Mouse (Mus musculus) brown adipose tissue, adult 24 weeks (tissue): ENCODE results near the gene Gtf2h2. TPM values are rescaled to one million over a fixed set of nuclear protein-coding genes. Genes with fewer than 3 reads are reported as not detected.
"Not testable (repeated sequence)": the region's sequence is repeated elsewhere in the genome, so short reads cannot be mapped to it uniquely, and the experiment has no call there.

Experiments
- H3K27ac ChIP-seq: fragments of 200-500 bp; replicated peaks from 2 replicates; pipeline ENCODE4 v1.5.1; 2012; ENCODE audit warnings: low read depth, mild to moderate bottlenecking, low read length
- H3K4me1 ChIP-seq: fragments of 200-500 bp; 2 replicates; pipeline ENCODE4 v1.6.1; 2012; ENCODE audit warnings: low read length, mixed read lengths; ENCODE audit not compliant: control insufficient read depth, insufficient read depth, insufficient read length
- H3K4me3 ChIP-seq: fragments of 200-500 bp; 2 replicates; pipeline ENCODE4 v1.5.1; 2012; ENCODE audit warnings: low read depth, mild to moderate bottlenecking, low read length, moderate library complexity; ENCODE audit not compliant: insufficient read depth
- polyA plus RNA-seq: library from polyadenylated mRNA; stranded (reverse); fragments of >200 nt; gene quantifications from 2 replicates; pipeline ENCODE4 v1.2.4, GENCODE M21; 2012; ENCODE audit not compliant: missing spikeins, insufficient read depth, insufficient read length

Gtf2h2 gene
- polyA plus RNA-seq, 1 experiment, result 29.8 TPM

DNA sequence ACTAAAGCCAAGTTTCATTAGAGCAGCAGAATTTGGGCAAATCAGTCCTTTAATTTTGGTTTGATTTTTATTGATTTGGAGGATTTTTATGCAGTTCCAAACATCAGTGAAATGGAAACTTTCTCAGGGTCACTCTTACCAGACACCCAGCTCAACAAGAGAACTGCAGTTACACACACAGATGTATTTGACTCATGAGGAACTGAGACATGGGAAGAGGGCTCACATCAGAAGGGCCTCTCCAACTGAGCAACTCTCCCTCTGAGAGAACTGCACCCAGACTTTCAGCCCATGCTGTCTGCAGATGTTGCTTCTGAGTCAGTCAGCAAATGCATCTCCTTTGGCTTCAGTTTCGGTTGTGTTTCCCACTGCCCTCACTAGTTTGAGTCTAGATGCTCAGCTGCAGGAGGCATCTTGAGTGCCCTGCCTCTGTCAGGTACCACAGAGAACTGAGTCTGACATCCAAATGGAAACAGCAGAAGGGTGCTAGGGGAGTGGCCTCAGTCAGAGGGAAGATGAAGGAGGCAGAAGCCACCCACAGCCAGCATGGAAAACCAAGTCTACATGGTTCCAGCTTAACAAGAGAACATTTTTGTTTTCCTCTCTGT is 55.7 kb downstream of the Gtf2h2 start:
- H3K4me3 ChIP-seq, H3K4me1 ChIP-seq: not testable (repeated sequence)

DNA sequence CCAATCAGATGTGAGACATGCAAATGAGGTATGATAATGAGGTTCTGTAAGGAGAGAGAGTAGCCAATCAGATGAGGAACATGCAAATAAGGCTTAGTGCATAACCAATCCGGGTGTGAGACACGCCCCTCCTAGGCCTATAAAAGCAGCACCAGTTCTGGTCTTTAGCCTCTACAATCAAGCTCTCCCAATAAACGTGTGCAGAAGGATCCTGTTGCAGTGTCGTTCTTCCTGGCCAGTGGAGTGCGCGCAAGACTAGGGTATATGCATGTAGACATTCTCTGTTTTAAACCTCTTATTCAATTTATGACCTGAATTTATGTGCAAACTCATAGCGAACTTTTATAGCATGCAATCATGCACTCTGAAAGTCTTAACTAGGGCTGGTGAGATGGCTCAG is 72.4 kb downstream of the Gtf2h2 start:
- H3K4me3 ChIP-seq, H3K27ac ChIP-seq, H3K4me1 ChIP-seq: not testable (repeated sequence)

More for the DNA sequence above, 55.7 kb downstream of the Gtf2h2 start:
- H3K27ac ChIP-seq, result not testable (repeated sequence)

DNA sequence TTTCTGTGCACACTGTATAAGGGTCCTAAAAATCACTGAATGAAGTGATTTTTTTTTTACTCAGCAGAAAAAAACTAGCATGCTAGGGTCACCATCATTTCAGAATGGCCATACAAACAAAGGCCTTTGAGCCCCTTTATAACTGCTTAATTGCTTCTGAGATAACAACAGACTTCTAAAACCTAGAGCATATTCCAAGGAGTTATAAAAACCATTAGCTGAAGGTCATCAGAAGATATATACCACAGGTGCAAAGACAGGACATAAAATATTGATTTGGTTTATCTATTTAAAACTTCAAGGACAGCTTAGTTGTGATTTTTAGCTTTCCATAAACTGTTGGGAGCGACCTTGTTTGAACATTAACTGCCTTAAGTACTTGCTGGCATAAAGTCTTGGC is 78.0 kb downstream of the Gtf2h2 start:
- H3K27ac ChIP-seq, result no peak overlapping the region

More for the DNA sequence above, 78.0 kb downstream of the Gtf2h2 start:
- Histone ChIP-seq H3K4me1 (no peaks in the 10 kb centered on the region), H3K4me3 (no peak overlapping the region)

Other genes with a start within 250 kb of the Gtf2h2 start
- 0.33 TPM in 1 of 2 replicates, not detected in the other for gene Naip5, start 246.3 kb downstream of the Gtf2h2 start, polyA plus RNA-seq
- 0.36 TPM in 1 of 2 replicates, not detected in the other for gene Naip6, start 174.9 kb downstream of the Gtf2h2 start, polyA plus RNA-seq
- not detected in 2 replicates for gene Naip1, start 39.7 kb downstream of the Gtf2h2 start, polyA plus RNA-seq
- gene Ocln, start 60.1 kb upstream of the Gtf2h2 start, polyA plus RNA-seq, result not detected in 2 replicates
- 0.36 TPM in 1 of 2 replicates, not detected in the other for gene Marveld2, start 124.4 kb upstream of the Gtf2h2 start, polyA plus RNA-seq
- 91.5 and 104 TPM in 2 replicates for gene Ak6, start 158.4 kb upstream of the Gtf2h2 start, polyA plus RNA-seq
- gene Rad17, start 158.5 kb upstream of the Gtf2h2 start, polyA plus RNA-seq, result 13.5 and 19.4 TPM in 2 replicates
- gene Taf9, start 159.0 kb upstream of the Gtf2h2 start, polyA plus RNA-seq, result not detected in 2 replicates
- gene Ccdc125, start 177.1 kb upstream of the Gtf2h2 start, polyA plus RNA-seq, result 7.9 and 12.7 TPM in 2 replicates
- gene Cdk7, start 238.4 kb upstream of the Gtf2h2 start, polyA plus RNA-seq, result 23.5 and 26.2 TPM in 2 replicates